Mouse (Mus musculus) megakaryocyte-erythroid progenitor cell, adult 5-6 weeks (primary cell): ENCODE results near the gene Atp5e. TPM values are rescaled to one million over a fixed set of nuclear protein-coding genes. Genes with fewer than 3 reads are reported as not detected.
A peak's percentile ranks its signal among the peaks of the same experiment; 100 is the strongest.

Experiments used
- ATAC-seq: replicated peaks from 2 replicates; pipeline ENCODE4 v1.8.0; 2016; ENCODE audit warnings: mild to moderate bottlenecking, inconsistent platforms; ENCODE audit not compliant: severe bottlenecking, poor library complexity, low FRiP score, low TSS enrichment
- total RNA-seq, 2 experiments: library from RNA; stranded (forward) in 1 of 2; stranded (reverse) in 1 of 2; fragments of 200-1000, 215-1000 nt in 1 of 2; fragments of >200 nt in 1 of 2; fragmentation: Nextera tagmentation in 1 of 2; gene quantifications; 2 replicates each; pipeline ENCODE4 v1.2.3; 2014 to 2017

Atp5e gene
- total RNA-seq (2014; fragmentation: Nextera tagmentation) (794 and 967 TPM in 2 replicates), total RNA-seq (2017) (188 and 249 TPM in 2 replicates)

DNA sequence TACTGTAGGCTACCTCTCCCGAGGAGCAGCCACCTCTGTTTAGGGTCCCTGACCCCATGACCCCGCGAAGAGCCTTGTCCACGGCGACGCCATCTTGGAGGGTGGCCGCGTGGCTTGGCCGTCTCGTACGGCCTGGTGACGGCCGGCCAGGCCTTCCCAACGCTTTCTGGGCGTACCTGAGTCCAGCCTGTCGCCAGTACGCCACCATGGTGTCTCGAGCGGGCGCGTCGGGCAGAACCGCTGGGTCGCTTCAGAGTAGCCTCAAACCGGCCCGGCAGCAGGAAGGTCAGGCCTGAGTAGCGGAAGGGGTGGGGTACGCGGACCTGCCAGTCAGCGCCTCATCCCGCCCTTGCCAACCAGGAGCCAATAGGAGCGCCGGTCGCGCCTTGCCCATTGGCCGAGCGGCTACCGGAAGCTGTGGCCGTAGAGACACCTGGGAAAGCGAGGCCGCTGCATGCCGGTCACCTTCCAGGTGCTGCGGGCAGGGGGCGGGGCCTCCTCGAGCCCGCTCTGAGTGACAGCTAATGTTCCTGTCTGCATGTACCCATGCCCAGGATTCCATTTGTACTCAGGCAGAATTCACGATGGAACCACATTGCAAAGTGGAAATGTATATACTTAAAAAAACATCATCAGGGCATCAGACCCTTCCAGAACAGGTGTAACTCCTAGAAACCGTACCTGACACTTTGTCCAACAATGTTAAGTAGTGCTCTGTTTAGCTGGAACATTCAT, at the start of gene Atp5e:
Gene Atp5e (minus strand): TSS at position 317 of the 735 bp plus-strand sequence.
- peak; percentile 96 for ATAC-seq

- ATAC-seq: no peak
These were observed 45.9 kb upstream of the Atp5e start for GRCm38 (mm10) chr2:174509825-174510224.

GRCm38 (mm10) chr2:174507998-174508397, 44.1 kb upstream of the Atp5e start:
- no peak for ATAC-seq

DNA sequence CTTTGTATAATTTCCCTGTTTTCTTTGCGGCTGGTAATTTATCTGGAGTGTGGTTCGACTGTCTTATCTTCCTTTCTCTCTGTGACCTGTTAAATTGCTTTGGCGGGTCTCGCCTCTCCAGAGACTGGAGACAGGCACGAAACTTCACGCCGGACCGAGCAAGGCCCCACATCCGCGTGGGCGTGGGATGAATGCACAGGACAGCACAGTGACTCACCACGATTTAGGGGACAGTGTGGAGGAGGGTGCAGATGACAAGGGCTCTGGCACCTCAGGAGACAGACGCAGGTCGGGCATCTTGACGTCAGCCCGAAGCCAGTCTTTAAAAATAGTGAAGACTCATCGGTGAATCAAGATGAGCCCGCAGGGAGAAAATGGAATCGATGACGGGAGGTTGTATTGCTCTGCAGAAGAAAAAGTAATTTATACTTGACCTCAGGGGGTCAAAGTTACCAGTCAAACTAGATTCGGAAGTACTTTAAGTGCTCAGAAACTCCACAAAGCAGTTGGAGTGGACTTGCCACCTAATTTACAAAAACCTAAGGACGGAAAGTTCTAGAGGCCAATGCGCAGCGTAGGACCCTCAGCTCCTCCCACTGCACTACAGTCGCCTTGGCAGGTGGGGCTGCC, 39.0 kb upstream of the Atp5e start:
- no peak for ATAC-seq

GRCm38 (mm10) chr2:174502321-174502720, 38.4 kb upstream of the Atp5e start:
- ATAC-seq: no peak

GRCm38 (mm10) chr2:174501517-174501916, 37.6 kb upstream of the Atp5e start:
- no peak for ATAC-seq

DNA sequence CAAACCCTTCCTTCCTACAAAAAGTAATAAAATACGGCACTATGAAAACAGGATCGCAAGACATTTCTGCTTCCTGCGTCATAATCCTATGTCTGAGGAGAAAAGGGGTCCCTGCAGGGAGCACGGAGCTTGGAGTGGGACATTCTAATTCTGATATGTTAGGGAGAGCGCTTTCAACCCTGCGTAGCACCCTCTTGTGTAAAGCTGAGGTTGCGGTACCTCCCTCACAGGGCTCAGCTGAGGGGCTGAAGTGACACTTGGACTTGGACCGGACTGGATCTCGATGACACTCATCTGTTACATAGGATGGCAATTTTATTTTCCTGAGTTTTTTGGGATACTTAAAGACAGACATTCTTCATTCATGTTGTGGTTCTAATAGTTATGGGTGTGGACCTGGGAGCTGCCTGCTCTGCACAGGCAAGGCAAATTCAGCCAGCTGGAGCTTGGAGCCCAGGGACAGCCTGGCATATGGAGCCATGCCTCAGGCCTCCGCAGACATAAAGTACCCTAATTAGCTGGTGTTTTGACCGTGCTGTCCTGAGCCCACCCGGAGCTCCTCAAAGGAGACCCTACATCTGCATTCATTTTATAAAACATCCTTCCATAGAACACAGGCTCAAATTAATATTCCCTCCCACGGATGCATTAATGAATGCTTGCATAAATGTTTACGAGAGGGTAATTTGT, 37.1 kb upstream of the Atp5e start:
- no peak for ATAC-seq

DNA sequence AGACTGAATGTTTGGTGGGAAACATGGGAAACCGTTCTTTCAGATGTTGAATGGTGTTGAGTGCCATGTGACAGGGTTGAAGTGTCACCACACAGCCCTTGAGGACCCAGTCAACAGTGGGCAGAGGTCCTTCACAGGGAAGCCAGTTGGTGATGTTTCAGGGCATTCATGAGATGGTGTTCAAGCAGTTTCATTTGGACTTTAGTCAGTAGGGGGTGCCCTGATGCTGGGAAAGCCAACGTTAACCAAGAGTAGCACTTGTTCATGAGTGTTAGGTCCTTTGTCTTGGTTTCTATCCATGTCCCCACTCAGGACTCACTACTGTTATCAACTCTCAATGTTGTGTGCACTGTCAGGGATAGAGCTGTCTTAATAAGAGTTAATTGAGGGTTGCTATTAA, 29.0 kb upstream of the Atp5e start:
- peak; percentile 86 for ATAC-seq

- no peak for ATAC-seq
These were observed 23.1 kb upstream of the Atp5e start for GRCm38 (mm10) chr2:174487005-174487404.

- ATAC-seq: no peak
These were observed 14.8 kb upstream of the Atp5e start for GRCm38 (mm10) chr2:174478746-174479145.

DNA sequence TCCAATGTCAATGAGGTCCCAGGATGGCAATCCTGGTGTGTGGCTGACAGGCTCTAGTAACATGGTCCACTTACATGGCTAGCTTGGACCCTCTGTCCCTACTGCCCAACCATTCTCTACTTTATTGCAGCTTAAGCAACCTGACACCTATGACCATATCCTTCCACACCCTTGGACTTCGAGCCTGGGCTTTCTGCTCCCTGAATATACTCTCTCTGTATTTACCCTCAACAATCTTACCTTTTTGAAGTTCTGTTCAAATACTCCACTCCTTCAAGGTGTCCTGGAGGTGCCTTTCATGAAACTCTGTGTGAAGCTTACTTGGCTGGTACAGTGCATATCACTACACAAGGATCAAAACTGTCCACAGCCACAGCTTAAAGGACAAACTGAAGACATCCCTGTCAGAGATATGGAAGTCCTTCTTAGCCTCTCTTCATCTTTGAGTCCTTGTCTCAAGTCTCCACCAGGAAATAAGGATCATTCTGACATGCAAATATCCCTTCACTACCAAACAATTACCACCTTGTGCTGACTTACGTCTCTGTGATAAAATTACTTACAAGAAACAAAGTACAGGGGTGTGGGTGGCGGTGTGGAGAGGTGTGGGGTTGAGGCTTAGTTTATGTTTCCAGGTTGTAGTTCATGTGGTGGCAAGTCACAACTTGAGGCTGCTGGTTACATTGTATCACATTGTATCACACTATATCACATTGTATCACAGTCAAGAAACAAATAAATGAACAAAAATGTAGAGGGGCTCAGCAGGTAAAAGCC, 13.8 kb upstream of the Atp5e start:
- no peak for ATAC-seq

GRCm38 (mm10) chr2:174473550-174473927, 9.6 kb upstream of the Atp5e start:
- ATAC-seq: no peak

GRCm38 (mm10) chr2:174472818-174473549, 9.1 kb upstream of the Atp5e start, which contains the start of gene Prelid3b:
Prelid3b (minus strand) TSS chr2:174473081.
- peak; percentile 80 for ATAC-seq

- peak; percentile 11 for ATAC-seq
These were observed 8.5 kb upstream of the Atp5e start for GRCm38 (mm10) chr2:174472407-174472806.

GRCm38 (mm10) chr2:174470786-174471405, 7.0 kb upstream of the Atp5e start:
- no peak for ATAC-seq

DNA sequence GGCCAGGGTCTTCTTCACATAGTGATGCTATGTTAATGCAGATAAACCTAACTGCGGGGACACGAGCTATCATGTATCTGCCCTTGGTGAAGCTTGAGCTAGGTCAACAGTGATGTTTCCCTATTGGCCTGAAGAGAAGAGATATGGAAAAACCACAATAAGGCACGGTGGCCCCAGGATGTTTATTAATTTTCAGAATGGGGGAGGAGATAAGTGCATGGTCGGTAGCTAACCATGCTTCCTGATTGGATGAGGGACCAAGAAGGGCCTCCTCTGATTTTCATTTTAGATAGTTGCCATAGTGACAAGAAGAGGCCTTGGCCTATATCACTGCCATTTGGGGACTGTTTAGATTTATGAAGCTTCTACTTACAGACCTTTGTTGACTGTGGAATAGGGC, 6.4 kb upstream of the Atp5e start:
- ATAC-seq: peak; percentile 62

DNA sequence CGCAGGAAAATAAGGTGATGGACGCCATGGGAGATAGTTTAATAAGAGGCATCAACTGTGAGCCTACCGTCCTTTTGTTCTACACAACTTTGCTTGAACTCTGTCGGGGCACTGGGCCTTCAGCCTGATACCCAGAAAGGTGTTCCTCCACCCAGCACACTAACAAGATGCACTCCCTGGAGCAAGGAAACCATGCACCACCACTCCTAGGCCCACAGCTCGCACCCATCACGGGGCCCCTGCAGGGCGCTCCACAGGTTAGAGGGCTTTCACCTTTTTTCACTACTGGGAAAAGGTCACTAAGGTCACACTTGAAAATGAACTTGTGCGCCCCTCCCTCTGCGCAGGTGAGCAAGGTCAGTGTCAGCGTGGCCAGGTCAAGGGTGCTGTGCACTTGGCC, 535 bp downstream of the Atp5e start:
- ATAC-seq: 0 out of 2 replicates have a peak, but pooled peaks have one; percentile 14

GRCm38 (mm10) chr2:174459365-174459764, 4.5 kb downstream of the Atp5e start:
- peak; percentile 64 for ATAC-seq

GRCm38 (mm10) chr2:174453681-174454080, 10.2 kb downstream of the Atp5e start:
- peak; percentile 97 for ATAC-seq
